Mouse (Mus musculus): ENCODE results near the gene Prep.

DNA sequence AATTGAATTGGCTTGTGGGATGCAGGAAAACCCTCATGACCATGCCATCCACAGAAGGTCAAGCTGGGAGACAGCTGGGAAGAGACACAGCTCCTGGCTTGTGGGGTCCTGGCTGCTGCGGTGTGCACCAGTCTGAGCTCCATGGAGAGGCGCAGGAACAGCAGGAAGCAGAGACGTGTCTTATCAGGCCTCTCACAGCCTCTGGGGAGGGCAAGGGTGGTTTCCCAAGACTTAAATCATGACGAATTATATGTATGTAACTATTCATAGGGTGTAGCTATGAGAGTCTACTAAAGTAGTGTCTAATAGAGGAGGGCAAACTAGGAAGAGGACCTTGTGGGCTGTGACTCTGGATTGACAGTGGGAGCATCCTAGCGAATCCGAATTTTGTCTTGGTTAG lies 2.6 kb downstream of the Prep start:
- TF ChIP-seq POLR2A (IDR thresholded peaks at IDR 0.05; ENCODE audit: extremely low read depth, insufficient read depth, low read length) (no peak), CTCF (IDR thresholded peaks at IDR 0.05; ENCODE audit: low read depth, low read length) (no peak)

Measured in liver, adult 2 months (tissue).